Mouse (Mus musculus) macrophage (primary cell): ENCODE measurements around the gene Ythdf1. TPM values are rescaled to one million over a fixed set of nuclear protein-coding genes. Genes with fewer than 3 reads are reported as not detected.

ENCODE experiments used
- H3K27ac ChIP-seq: fragments of 350-480 bp; formaldehyde crosslinking; 2 replicates; pipeline ENCODE4 v1.9.0; 2021
- H3K36me3 ChIP-seq: fragments of 350-480 bp; formaldehyde crosslinking; 2 replicates; pipeline ENCODE4 v1.9.0; 2021; ENCODE audit errors: inconsistent target
- H3K4me3 ChIP-seq: fragments of 350-480 bp; formaldehyde crosslinking; 2 replicates; pipeline ENCODE4 v1.9.0; 2021; ENCODE audit errors: inconsistent target
- H3K79me2 ChIP-seq: fragments of 350-480 bp; formaldehyde crosslinking; 2 replicates; pipeline ENCODE4 v1.9.0; 2021; ENCODE audit errors: inconsistent target
- WGBS: methylation state at CpG from one replicate; pipeline ENCODE4 v1.1.7; 2026; ENCODE audit warnings: inconsistent platforms; ENCODE audit not compliant: missing documents; 5-methylcytosine and 5-hydroxymethylcytosine counted together
- polyA plus RNA-seq: library from polyadenylated mRNA; stranded (reverse); fragments of 250-400 nt; gene quantifications from 3 replicates; pipeline ENCODE4 v1.2.4, GENCODE M21; 2018; ENCODE audit warnings: inconsistent platforms

The Ythdf1 gene
- polyA plus RNA-seq, 1 experiment from 2014 or later = 27.2 TPM

DNA sequence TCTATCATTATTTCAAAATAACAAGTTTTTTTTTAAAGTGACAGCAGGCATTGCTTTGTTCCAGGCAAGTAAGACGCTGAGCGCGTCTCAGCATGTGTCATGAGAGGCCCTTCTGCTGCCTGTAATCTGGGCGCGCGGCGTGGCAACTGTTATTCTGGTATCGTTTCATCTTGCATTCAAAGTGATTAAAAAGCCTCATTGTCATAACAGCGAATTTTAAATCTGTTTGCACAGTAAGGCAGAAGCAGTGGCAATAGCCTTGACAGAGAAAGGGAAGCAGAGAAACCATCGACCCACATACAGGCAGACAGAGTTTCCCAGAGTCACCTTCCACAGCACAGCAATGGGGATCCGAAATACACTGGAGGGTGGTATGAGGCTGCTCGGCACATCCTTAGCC, 59.2 kb downstream of the Ythdf1 start:
- H3K36me3 ChIP-seq = no peaks in the 10 kb centered on the region
- WGBS = 81% methylated on average over 12 of the region's 12 CpGs

DNA sequence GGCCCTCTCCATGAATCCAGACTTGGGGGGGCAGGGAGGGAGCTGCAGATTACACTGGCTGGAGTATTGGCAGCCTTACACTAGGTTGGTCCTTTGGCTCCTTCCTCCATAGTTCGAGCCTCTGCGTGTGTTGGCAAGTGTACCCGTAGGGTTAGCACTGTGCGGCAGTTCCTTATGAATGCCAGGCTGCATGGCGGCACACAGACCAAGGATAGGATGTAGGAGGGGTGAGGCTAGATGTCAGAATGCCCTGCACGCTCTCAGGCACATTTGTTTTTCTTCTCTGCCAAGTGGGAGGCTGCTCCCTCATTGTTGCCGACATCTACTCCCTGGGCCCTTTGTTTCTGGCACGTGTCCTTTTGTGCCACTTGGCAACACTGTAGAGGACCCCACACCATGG, 63.6 kb downstream of the Ythdf1 start:
- Histone ChIP-seq H3K36me3 (no peaks in the 10 kb centered on the region), H3K79me2 (no peaks in the 10 kb centered on the region), H3K27ac (no peak overlapping the region), H3K4me3 (no peak overlapping the region)
- 87% methylated on average over 8 of the region's 8 CpGs for WGBS

More for the DNA sequence above, 59.2 kb downstream of the Ythdf1 start:
- H3K27ac ChIP-seq = no peak overlapping the region
- no peak overlapping the region for H3K4me3 ChIP-seq
- no peaks in the 10 kb centered on the region for H3K79me2 ChIP-seq

DNA sequence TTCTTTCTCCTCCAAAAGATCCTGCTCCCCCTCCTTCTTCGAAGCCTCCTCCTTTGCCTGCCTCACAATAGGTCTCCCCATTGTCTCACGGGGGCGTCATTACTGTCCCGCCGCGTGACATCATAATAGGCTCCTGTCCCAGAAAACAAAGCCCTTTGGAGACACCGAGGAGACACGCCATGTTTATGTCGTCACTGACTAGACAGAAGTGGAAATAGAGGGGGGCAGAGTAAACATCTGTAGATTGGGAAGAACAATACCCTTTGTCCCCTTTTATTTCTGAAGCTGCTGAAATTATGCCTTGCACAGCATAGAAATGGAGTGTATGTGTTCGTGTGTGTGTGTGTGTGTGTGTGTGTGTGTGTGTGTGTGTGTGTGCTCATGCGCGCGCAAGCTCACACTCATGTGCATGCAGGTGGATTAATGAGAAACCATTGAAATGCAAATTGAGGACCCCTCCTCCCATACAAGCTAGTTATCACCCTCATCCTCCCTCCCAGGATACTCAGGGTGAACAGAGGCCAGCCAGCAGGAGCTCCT, 65.7 kb downstream of the Ythdf1 start:
- 6% methylated on average over 10 of the region's 13 CpGs for WGBS
- Histone ChIP-seq H3K27ac (no peak overlapping the region), H3K36me3 (no peaks in the 10 kb centered on the region), H3K4me3 (no peak overlapping the region), H3K79me2 (no peaks in the 10 kb centered on the region)

Other genes starting within 250 kb of the Ythdf1 start
- 17.6 to 19.3 TPM (median 18.6 TPM) in 3 replicates for gene Dido1, start 210.9 kb downstream of the Ythdf1 start, polyA plus RNA-seq
- gene Gid8, start 210.8 kb downstream of the Ythdf1 start, polyA plus RNA-seq = 52.4 to 57.0 TPM (median 56.0 TPM) in 3 replicates
- 3.8 to 5.6 TPM (median 5.4 TPM) in 3 replicates for gene Slc17a9, start 195.7 kb downstream of the Ythdf1 start, polyA plus RNA-seq
- gene Bhlhe23, start 144.0 kb downstream of the Ythdf1 start, polyA plus RNA-seq = not detected in 3 replicates
- not detected in 3 replicates for gene Birc7, start 8.1 kb upstream of the Ythdf1 start, polyA plus RNA-seq
- not detected in 3 replicates for gene Nkain4, start 33.8 kb upstream of the Ythdf1 start, polyA plus RNA-seq
- gene Arfgap1, start 46.3 kb upstream of the Ythdf1 start, polyA plus RNA-seq = 24.6 to 27.3 TPM (median 25.5 TPM) in 3 replicates
- gene Col20a1, start 65.6 kb upstream of the Ythdf1 start, polyA plus RNA-seq = 0.31 to 0.83 TPM (median 0.33 TPM) in 3 replicates
- not detected in 3 replicates for gene Chrna4, start 122.6 kb upstream of the Ythdf1 start, polyA plus RNA-seq
- not detected in 3 replicates for gene Kcnq2, start 214.4 kb upstream of the Ythdf1 start, polyA plus RNA-seq
- 0.23 to 0.38 TPM in 2 of 3 replicates, not detected in the other for gene Eef1a2, start 236.1 kb upstream of the Ythdf1 start, polyA plus RNA-seq